Mouse (Mus musculus) limb, embryonic 13.5 days (tissue): ENCODE results near the gene Cpne1. TPM values are rescaled to one million over a fixed set of nuclear protein-coding genes. Genes with fewer than 3 reads are reported as not detected.

Experiments
- ATAC-seq: fragments of 200-750 bp; cut with Nextera tagmentation; 2 replicates; pipeline ENCODE4 v1.8.0; 2017; ENCODE audit warnings: low read depth, moderate number of reproducible peaks, moderate TSS enrichment; ENCODE audit not compliant: low FRiP score
- H3K27ac ChIP-seq: fragments of 300-500 bp; sonication (generic); 2 replicates; pipeline ENCODE4 v1.5.1; 2015; ENCODE audit warnings: inconsistent platforms, mild to moderate bottlenecking, moderate library complexity
- H3K27me3 ChIP-seq: fragments of 300-500 bp; sonication (generic); 2 replicates; pipeline ENCODE4 v1.6.1; 2015; ENCODE audit warnings: mild to moderate bottlenecking, inconsistent platforms
- H3K36me3 ChIP-seq: fragments of 300-500 bp; sonication (generic); 2 replicates; pipeline ENCODE4 v1.6.1; 2015; ENCODE audit warnings: inconsistent platforms, mild to moderate bottlenecking, moderate library complexity
- H3K4me1 ChIP-seq: fragments of 300-500 bp; sonication (generic); 2 replicates; pipeline ENCODE4 v1.6.1; 2015; ENCODE audit warnings: inconsistent platforms
- H3K4me2 ChIP-seq: fragments of 300-500 bp; sonication (generic); replicated peaks from 2 replicates; pipeline ENCODE4 v1.6.1; 2015; ENCODE audit warnings: inconsistent platforms, mild to moderate bottlenecking, moderate library complexity
- H3K4me3 ChIP-seq: fragments of 300-500 bp; sonication (generic); 2 replicates; pipeline ENCODE4 v1.5.1; 2015; ENCODE audit warnings: moderate library complexity, mild to moderate bottlenecking, inconsistent platforms
- H3K9ac ChIP-seq: fragments of 300-500 bp; sonication (generic); 2 replicates; pipeline ENCODE4 v1.6.1; 2015; ENCODE audit warnings: mild to moderate bottlenecking, inconsistent platforms
- H3K9me3 ChIP-seq: fragments of 300-500 bp; sonication (generic); 2 replicates; pipeline ENCODE4 v1.6.1; 2016; ENCODE audit warnings: inconsistent platforms
- WGBS: fragments of 180-500 bp; shearing (Covaris S2); methylation state at CpG from one replicate; pipeline ENCODE4 v1.1.7; 2015; 5-methylcytosine and 5-hydroxymethylcytosine counted together
- polyA plus RNA-seq: library from polyadenylated mRNA; unstranded; fragments of >200 nt; fragmentation: Nextera tagmentation; extraction: Ambion mirVana; gene quantifications from 2 replicates; pipeline ENCODE4 v1.2.1, GENCODE M21; 2015

The Cpne1 gene
- polyA plus RNA-seq, 1 experiment from 2014 or later: 64.4 TPM

DNA sequence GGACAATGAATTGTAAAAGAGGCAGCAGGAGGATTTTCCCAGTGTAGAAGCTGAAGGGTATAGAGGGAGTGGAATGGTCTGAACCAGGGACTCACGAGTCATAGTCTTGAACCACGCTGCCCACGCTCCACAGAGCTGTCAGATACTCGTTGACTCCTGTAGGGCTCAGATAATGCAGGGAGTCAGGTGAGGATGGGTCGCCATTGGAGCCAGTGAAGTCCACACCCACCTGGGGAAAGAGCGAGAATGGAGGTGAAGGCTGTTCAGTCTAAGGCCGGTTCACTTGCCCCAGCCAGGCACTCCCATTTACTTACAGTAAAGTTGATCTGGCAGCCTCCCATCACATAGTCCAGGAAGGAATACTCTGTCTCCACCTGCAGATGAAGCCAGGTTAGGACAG, 34.3 kb downstream of the Cpne1 start:
- no peak for ATAC-seq
- H3K4me3 ChIP-seq: no peak overlapping the region
- no peak overlapping the region for H3K27ac ChIP-seq
- H3K36me3 ChIP-seq: peaks cover 71% of the 10 kb centered on the region
- no peaks in the 10 kb centered on the region for H3K4me1 ChIP-seq
- no peaks in the 10 kb centered on the region for H3K27me3 ChIP-seq
- no peaks in the 10 kb centered on the region for H3K9me3 ChIP-seq
- WGBS: 94% methylated on average over 7 of the region's 7 CpGs
- H3K9ac ChIP-seq: no peak overlapping the region
- no peak overlapping the region for H3K4me2 ChIP-seq

DNA sequence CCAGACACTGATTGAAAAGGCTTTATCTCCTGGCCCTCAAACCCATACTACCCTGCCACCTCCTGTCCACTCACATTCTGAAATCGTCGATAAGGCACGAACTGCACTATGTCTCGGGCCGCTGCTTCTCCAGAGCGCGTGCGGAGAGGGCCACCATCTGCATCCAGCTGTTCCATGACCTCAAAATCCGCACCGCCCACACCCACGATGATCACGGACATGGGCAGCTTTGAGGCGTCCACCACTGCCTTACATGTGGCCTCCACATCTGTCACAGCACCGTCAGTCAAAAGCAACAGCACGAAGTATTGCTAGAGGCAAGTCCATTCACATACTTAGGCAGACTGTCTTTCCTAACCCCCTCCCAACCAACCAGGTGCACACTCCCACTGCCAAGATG, 38.0 kb downstream of the Cpne1 start:
- Histone ChIP-seq H3K4me1 (no peaks in the 10 kb centered on the region), H3K4me3 (no peak overlapping the region), H3K27ac (no peak overlapping the region), H3K27me3 (no peaks in the 10 kb centered on the region), H3K36me3 (peaks cover 97% of the 10 kb centered on the region), H3K9me3 (no peaks in the 10 kb centered on the region), H3K9ac (no peak overlapping the region), H3K4me2 (no peak overlapping the region)
- WGBS: 93% methylated on average over 15 of the region's 15 CpGs
- ATAC-seq: no peak

DNA sequence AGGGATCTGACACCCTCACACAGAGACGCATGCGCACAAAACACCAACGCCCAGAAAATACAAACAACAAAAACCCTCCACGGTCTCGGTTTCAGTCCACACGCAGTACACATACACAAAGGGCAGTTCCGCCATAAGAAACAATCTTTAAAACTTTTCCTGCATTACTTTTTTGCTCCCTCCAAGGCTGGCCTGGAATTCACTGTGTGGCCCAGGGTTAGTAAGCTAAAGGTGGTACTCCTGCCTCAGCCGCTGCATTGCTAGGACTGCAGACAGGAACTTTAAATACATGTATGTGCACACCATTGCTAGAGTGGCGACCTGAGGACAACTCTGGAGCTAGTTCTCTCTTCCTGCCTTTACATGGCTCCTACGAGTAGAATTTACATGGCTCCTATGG, 40.5 kb downstream of the Cpne1 start:
- H3K36me3 ChIP-seq: peaks cover 83% of the 10 kb centered on the region
- H3K4me2 ChIP-seq: no peak overlapping the region
- peaks cover 4% of the 10 kb centered on the region for H3K4me1 ChIP-seq
- 0 out of 2 replicates have a peak overlapping the region, but pooled peaks have one; percentile 28 for H3K27ac ChIP-seq
- H3K4me3 ChIP-seq: no peak overlapping the region
- ATAC-seq: no peak
- 95% methylated on average over 10 of the region's 10 CpGs for WGBS
- no peaks in the 10 kb centered on the region for H3K9me3 ChIP-seq
- H3K27me3 ChIP-seq: no peaks in the 10 kb centered on the region
- no peak overlapping the region for H3K9ac ChIP-seq

DNA sequence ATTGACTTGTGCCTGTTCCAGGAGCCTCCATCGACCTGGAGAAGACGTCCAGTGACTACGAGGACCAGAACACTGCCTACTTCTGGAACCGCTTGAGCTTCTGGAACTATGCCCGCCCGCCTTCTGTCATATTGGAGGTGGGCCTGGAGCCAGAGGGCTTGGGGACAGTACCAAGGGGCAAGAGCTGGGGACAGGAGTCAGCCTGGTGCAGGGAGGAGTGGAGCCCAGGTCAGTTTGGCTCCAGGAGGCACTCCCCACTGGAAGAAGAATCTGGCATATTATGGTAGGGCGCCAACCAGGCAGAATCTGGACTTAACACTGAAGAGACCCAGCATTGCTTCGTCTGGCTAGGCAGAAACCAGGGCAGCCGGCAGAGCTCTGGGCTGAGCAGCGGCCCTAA, 43.8 kb downstream of the Cpne1 start:
- Histone ChIP-seq H3K4me1 (peaks cover 10% of the 10 kb centered on the region), H3K4me3 (no peak overlapping the region), H3K9ac (no peak overlapping the region), H3K27me3 (no peaks in the 10 kb centered on the region), H3K36me3 (peaks cover 50% of the 10 kb centered on the region), H3K27ac (peak overlapping the region; percentile 3; the same call in 1 of the 2 replicates), H3K4me2 (no peak overlapping the region), H3K9me3 (no peaks in the 10 kb centered on the region)
- WGBS: 90% methylated on average over 10 of the region's 10 CpGs
- no peak for ATAC-seq

DNA sequence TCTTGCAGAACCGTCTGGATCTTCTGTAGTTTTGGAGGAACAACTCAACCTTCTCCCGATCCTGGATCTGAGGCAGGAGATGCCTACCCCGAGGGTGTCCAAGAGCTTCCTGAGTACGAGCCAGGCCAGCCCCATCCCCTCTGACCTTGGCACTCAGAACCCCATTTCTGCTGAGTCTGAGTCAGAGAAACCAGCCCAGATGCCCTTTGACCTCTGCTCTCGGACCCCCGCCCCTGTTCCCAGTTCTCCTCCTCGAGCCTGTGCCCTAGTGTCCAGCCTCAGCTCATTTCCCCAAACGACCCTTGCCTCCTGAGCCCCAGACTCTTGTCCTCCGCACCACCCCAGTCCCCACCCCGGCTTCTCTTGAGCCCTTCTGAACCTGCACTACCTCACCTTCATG, 45.6 kb downstream of the Cpne1 start:
- H3K36me3 ChIP-seq: peaks cover 33% of the 10 kb centered on the region
- H3K27me3 ChIP-seq: no peaks in the 10 kb centered on the region
- no peaks in the 10 kb centered on the region for H3K9me3 ChIP-seq
- peak overlapping the region; percentile 83 for H3K9ac ChIP-seq
- peaks cover 10% of the 10 kb centered on the region for H3K4me1 ChIP-seq
- peak; percentile 8; the same call in 1 of the 2 replicates for ATAC-seq
- 27% methylated on average over 10 of the region's 10 CpGs for WGBS
- H3K27ac ChIP-seq: no peak overlapping the region; the same call in 1 of the 2 replicates
- peak overlapping the region; percentile 92 for H3K4me2 ChIP-seq
- H3K4me3 ChIP-seq: peak overlapping the region; percentile 69

DNA sequence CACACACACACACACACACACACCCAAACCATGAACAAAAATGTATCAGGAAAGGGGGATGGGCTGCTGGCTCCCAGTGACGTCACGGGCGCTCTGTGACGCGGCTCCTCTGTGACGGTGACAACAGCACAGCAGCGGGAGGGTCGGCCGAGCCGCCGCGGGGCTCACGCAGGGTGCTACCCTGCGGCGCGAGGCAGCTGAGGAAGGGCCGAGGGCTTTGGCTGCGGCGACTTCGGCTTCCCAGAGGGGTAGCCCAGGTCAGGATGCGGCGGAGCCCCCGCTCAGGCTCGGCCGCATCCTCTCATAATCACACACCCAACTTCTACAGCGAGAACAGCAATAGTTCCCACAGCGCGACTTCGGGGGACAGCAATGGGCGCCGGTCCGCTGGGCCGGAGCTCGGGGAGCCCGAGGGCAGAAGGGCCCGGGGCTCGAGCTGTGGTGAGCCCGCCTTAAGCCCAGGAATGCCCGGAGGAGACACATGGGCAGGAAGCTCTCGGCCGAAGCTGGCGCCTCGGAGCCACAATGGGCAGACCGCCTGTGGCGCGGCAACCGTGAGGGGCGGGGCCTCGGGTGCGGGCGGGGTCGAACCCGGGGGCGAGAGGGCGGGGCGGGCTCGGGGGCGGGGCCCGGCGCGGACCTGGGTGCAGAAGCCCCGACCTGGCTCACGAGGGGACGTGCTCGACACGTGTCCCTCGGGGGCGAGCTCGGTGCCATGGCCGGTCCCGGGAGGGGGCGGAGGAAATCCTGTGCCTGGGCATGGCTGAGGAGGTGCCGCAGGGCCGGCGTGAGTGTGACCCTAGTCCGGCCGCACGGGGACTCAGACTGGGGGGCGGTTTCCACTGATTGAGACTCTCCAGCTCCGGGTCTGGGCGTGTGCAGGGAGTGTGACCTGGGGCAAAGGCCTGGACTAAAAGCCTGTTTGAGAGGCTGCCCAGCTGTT, 46.4 kb downstream of the Cpne1 start, which contains the start of gene Spag4:
Spag4 (plus strand) TSS at position 77 of the 943 bp plus-strand sequence.
- peak within 1 kb of the TSS; percentile 83 for H3K9ac ChIP-seq
- peak within 1 kb of the TSS; percentile 77; the same call in 1 of the 2 replicates for H3K27ac ChIP-seq
- under 1% methylated on average over 77 of the region's 81 CpGs for WGBS
- H3K4me2 ChIP-seq: peak within 1 kb of the TSS; percentile 92
- H3K9me3 ChIP-seq: no peaks in the 10 kb centered on the region
- ATAC-seq: peak; percentile 75
- H3K4me1 ChIP-seq: peaks cover 10% of the 10 kb centered on the region
- H3K36me3 ChIP-seq: peaks cover 26% of the 10 kb centered on the region
- no peaks in the 10 kb centered on the region for H3K27me3 ChIP-seq
- peak within 1 kb of the TSS; percentile 69 for H3K4me3 ChIP-seq

DNA sequence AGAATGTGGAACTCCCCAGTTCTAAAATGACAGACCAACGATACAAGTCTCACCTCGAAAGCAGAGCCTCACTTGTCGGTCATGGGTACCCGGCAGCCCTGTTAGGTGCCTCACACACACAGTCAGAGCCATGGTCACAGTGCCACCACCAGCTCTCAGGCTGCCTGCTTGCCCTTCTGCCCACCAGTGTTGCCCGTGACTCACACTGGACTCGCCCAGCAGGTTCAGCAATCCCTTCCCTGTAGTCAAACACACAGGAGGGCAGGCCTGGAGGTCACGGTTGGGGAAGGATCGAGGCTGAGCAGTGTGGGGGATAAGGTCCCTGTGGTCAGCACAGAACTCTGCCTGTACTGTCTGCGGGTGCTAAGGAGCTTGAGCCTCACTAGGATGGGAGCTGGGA, 58.9 kb downstream of the Cpne1 start, which contains the start of gene Fer1l4:
Fer1l4 (minus strand) TSS at position 132 of the 400 bp plus-strand sequence.
- WGBS: 78% methylated on average over 9 of the region's 9 CpGs
- Histone ChIP-seq H3K9me3 (no peaks in the 10 kb centered on the region), H3K27ac (no peak within 1 kb of the TSS), H3K27me3 (0 out of 2 replicates have a peak, but pooled peaks cover 3% of the 10 kb centered on the region), H3K36me3 (no peaks in the 10 kb centered on the region), H3K9ac (no peak within 1 kb of the TSS), H3K4me1 (peaks cover 3% of the 10 kb centered on the region; the same call in 1 of the 2 replicates), H3K4me3 (no peak within 1 kb of the TSS), H3K4me2 (no peak within 1 kb of the TSS)
- ATAC-seq: no peak

DNA sequence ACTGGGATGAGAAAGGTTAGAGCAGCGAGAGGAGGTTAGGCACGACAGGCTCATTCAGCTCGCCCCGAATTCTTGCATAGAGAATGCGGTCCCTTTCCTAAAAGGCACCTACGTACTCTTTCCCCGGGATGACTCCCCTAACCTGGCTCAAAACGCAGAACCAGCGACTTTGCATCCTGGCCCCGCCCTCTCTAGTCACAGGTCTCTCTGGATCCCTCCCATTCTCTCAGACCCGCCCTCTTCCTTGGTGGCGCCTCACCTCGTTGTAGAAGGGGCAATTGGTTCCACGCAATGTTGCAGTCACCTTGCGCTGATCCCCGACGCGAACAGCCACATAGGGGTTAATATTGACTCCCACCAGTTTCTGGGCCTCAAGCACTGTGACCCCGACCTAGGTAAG, 63.8 kb downstream of the Cpne1 start:
- ATAC-seq: no peak
- WGBS: 6% methylated on average over 19 of the region's 19 CpGs
- no peak overlapping the region for H3K9ac ChIP-seq

DNA sequence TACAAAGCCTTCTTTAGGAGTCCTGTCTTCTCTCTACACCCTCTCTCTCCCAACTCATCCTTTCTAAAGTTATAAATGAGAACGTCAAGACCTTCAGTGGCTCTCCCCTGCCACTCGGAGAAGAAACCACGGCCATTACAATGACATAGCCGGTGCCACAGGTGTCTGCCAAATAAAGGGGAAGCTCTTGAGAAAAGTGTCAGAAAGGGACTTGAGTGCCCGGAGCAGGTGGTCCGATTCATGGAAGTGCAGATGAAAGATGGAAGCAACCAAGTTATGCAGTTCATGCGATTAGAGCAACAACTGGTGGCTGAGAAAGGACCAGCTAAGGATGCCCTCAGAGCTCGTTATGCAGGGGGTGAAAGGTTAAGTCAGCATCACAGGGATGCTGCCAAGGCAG, 68.9 kb downstream of the Cpne1 start:
- Histone ChIP-seq H3K9ac (no peak overlapping the region), H3K27me3 (peaks cover 7% of the 10 kb centered on the region), H3K9me3 (no peaks in the 10 kb centered on the region), H3K36me3 (no peaks in the 10 kb centered on the region), H3K4me1 (peaks cover 5% of the 10 kb centered on the region; the same call in 1 of the 2 replicates), H3K27ac (no peak overlapping the region), H3K4me3 (no peak overlapping the region), H3K4me2 (no peak overlapping the region)
- no peak for ATAC-seq
- 80% methylated on average over 8 of the region's 8 CpGs for WGBS

More for the DNA sequence above, 63.8 kb downstream of the Cpne1 start:
- H3K9me3 ChIP-seq: no peaks in the 10 kb centered on the region
- peaks cover 10% of the 10 kb centered on the region for H3K27me3 ChIP-seq
- peaks cover 7% of the 10 kb centered on the region; the same call in 1 of the 2 replicates for H3K4me1 ChIP-seq
- no peaks in the 10 kb centered on the region for H3K36me3 ChIP-seq
- peak overlapping the region; percentile 16; the same call in 1 of the 2 replicates for H3K4me3 ChIP-seq
- H3K4me2 ChIP-seq: peak overlapping the region; percentile 45
- no peak overlapping the region for H3K27ac ChIP-seq

DNA sequence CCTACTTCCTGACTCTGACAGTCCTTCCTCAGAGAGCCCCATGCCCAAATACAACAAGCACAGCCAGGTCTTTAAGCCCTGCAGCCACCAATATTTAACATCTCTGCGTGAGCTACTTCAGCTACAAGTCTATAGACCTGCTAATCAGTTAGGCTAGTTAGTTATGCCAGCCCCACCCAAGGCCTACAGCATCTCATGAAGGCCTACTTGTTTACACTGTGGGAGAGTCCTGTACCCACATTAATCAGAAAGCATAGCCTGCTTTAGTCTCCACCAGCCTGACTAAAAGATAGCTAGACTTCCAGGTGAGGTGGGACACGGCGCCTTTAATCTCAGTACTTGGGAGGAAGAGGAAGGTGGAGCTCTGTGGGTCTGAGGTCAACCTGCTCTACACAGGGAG, 72.4 kb downstream of the Cpne1 start:
- Histone ChIP-seq H3K9ac (no peak overlapping the region), H3K27me3 (no peaks in the 10 kb centered on the region)

DNA sequence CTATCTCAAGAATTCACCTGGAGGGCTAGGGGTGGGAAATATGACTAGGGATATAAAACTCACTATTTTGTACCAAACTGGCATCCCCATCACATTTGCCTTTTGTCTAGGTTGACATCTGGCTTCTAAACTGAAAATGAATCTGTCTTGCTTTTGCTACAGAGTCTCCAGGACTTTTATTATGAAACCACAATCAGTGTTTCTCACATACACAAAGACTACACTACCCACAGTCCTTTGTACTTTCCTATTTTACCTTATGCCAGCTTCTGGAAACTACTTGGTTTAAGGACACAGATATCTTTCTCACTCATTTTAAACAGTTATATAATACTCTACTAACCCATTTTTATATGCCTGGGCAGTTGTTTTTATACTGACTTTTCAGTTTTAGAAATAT, 86.3 kb downstream of the Cpne1 start:
- Histone ChIP-seq H3K9ac (no peak overlapping the region), H3K4me1 (no peaks in the 10 kb centered on the region), H3K4me2 (no peak overlapping the region), H3K27ac (no peak overlapping the region), H3K9me3 (no peaks in the 10 kb centered on the region), H3K4me3 (no peak overlapping the region), H3K36me3 (peaks cover 1% of the 10 kb centered on the region; the same call in 1 of the 2 replicates), H3K27me3 (no peaks in the 10 kb centered on the region)
- no peak for ATAC-seq

More for the DNA sequence above, 72.4 kb downstream of the Cpne1 start:
- ATAC-seq: no peak
- no peaks in the 10 kb centered on the region for H3K9me3 ChIP-seq
- no peak overlapping the region for H3K4me2 ChIP-seq
- no peaks in the 10 kb centered on the region for H3K4me1 ChIP-seq
- no peak overlapping the region for H3K4me3 ChIP-seq
- H3K36me3 ChIP-seq: no peaks in the 10 kb centered on the region
- H3K27ac ChIP-seq: no peak overlapping the region
- 91% methylated on average over 3 of the region's 3 CpGs for WGBS
